Mouse (Mus musculus) heart, adult 8-10 months (tissue): ENCODE results near the gene Spc25. TPM values are rescaled to one million over a fixed set of nuclear protein-coding genes. Genes with fewer than 3 reads are reported as not detected.
A peak's percentile ranks its signal among the peaks of the same experiment; 100 is the strongest.

Experiments
- DNase-seq: peaks from one replicate; pipeline ENCODE4 v3.0.0; 2022; ENCODE audit warnings: low spot score
- total RNA-seq, 4 experiments: library from RNA; stranded (reverse); gene quantifications; 2 replicates each; pipeline ENCODE4 v1.2.4; 2022

The Spc25 gene
- 1 to 10 TPM in 1 of 4 experiments, under 1 TPM in 3; 0.33 to 1.3 (median 0.45) TPM for total RNA-seq

DNA sequence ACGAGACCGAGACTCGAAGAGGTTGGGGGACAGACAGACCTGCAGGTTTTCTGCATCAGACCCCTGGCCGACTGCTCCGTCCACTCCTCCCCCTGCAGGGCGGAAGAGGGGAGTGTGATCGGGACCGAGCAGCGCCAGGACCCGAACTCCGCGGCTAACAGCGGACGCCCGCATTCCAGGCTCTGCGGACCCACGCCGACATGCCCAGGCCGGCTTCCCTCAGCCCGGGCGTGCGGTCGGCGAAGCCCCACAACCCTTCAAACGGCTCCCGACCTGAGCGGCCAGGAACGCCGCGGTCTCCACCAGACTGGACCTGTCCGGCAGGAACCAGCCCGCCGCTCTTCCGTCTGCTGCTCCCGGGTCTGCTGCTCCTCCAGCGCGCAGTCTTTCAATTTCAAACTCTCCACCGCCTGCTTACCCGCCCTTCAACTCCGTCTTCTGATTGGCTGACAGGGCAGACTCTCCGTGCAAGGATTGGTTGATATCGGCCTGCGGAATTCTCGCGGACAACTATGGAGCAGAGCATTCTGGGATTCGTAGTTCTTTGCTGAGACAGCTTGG, at the start of gene Spc25:
Gene Spc25, minus strand, starts transcription at position 404 of the 561 bp plus-strand sequence.
- DNase-seq = peak; percentile 93

DNA sequence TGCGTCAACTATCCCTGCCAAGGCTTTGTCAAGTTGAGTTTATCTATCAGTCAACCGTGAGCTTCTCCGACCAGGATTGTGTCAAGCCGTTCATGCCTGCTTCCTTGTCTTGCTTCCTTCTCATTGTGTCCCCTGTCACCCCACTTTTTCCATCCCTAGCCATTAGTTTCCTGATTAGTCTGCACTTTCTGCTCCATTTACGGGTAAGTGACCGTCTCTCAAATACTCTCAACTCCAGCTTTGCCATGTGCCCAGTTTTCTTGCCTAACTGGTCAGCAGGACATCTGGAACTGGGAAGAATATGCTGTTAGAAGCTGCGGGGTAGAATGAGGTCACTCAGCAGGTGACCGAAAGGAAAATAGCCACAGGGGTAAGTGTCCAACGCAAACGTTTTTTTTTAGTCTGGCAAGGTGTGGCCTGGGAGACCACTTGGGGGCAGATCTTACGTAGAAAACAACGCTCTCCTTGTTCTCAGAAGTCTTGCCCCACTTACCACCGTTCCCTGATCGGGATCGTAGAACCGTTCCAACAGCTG, 42.3 kb upstream of the Spc25 start:
- no peak for DNase-seq

DNA sequence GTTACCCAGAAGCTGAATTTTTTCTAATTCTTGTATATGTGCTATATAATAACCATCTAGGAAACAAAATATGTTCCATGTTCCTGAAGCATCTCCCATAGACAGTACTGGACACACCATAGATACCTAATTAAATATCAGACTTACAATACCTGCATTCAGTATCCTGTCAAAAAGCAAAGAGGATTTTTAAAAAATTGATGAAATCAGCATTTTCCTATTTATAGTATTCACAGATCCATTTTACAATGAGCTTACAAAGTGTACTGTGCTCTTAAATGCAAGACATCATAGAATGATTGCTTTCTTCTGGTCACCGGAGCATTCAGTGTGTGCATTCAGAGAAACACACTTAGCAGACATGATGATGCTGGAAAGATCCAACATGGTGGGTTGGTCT, 41.1 kb upstream of the Spc25 start:
- no peak for DNase-seq

DNA sequence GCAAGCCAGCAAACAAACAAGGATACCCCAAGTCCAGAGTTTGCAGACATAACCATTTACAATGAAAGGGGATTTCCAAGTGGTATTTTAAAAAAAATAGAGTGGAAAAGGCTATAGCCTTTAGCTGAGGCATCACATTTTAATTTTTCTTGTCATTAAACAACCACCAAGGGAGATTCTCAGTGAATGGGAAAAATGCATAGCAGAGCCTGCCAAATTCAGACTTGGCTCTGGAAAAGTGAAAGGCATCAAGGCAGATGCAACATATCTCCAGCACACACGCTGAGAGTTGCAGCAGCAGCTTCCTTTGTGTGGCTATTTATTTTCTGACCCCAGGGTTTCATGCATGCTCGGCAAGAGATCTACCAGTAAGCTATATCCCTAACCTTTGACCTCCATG, 38.9 kb upstream of the Spc25 start:
- no peak for DNase-seq

DNA sequence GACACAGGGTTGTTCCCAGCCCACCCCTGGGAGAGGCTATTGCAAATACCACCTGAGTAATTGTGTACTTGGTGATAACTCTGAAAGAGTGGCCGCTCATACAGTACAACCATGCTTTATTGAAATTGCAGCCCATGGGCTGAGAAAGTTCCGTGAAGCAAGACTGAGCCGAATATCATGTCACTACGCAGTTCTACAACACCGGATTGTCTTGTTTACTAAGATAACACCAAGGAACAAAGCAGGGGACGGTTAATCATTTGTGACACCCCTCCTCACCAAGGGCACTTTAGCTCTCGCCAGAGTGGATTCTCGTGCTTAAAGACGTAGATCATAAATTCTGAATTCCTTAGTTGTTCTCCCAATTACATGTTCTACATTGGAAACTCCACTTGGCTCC, 33.3 kb upstream of the Spc25 start:
- no peak for DNase-seq

DNA sequence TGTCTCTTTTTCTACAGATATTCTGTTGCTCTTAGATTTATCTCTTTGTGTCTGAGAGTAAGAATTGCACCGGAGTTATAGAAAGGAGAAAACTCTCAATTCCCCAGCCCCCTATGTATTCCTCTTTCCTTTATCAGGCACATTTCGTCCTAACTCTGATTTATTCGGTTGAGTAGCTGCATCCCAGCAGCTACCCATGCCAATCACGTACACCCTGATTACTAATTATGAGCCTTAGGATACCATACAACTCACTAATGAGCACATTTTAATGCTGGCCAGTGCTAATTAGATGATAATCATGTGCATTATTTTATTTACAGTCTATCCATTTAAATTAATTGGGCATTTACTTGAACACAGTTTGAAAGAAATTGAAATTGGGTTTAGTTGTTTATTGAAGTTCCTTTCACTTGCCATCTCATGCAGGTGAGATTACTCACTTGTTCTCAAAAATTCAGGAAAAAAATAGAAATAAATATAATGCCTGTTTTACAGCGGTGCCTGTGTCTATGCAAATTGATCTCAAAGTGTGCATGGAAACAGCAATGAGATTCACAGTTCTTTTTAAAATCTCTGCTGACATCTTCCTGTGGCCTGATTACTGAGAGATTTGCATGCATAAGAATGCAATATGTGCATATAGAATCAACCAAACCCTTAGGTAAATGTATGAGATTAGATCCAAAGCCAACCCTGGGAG, 29.1 kb upstream of the Spc25 start:
- DNase-seq = no peak

DNA sequence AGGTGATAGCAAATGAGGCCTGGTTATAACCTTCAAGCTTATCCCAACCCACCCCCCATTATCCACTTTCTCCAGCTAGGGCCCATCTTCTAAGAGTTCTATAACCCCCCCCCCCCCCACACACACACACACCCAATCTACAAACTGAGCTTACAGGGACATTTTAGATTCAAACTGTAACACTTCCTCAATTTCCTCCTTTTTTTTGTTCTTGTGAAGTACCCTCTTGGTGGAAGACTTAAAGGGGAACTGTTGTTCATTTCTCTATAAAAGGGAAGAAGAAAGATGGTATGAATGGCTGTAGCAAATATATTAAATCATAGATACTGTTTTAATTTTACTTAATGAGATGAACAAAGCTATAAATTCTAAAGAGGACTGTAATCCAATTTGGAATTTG, 26.1 kb upstream of the Spc25 start:
- DNase-seq = no peak

DNA sequence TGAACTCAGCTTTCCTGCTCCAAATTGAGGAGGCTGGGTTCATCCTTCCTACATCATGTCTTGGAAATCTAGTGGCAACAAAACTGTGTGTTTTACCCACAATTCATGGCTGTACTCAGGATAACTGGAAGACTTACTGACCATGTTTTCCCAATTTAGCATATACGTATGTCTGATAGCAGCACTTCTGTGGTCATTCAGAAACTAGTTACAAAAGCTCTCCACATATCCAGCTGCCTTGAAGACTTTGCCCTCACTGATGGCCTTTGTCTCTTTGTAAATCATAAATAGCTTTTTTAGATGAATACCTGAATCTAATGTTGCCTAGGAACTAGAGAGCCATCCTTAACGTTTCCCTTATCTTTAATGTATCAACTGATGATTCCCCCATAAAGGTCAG, 24.1 kb upstream of the Spc25 start:
- no peak for DNase-seq

DNA sequence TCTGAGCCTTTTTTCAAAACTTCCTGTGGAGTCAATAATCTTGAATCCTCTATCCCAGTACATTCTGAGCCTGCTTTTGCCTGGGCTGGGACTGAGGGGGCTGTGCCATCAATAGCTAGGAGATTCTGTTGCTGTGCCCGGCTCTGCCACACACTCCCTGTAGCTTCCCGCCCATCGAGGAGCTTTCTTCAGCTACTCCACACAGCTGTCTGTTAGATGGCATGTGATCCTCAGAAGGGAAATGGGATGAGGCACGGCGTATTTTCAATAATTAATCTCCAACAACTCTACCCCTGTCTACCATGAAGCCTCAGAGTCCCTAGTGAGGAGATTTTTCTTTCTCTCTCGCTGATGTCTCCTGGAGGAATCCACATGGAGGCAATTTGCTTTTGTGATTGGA, 22.6 kb upstream of the Spc25 start:
- DNase-seq = no peak

DNA sequence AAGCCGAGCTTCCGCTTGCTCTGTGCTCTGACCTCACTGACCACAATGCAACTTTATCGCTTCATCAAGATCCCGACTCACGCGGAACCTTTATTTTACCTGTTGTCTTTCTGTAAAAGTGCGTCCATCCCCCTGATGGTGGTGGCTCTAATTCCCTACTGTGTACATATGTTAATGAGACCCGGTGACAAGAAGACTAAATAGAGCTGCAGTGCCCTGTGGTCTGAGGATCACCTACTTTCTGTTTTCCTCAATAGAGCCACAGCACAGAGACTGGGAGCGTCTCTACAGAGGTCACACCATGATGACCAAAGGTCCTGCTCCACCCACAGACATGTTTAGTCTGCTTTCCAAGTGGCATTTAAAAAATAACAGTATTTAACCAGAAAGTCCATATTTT, 20.9 kb upstream of the Spc25 start:
- DNase-seq = no peak

DNA sequence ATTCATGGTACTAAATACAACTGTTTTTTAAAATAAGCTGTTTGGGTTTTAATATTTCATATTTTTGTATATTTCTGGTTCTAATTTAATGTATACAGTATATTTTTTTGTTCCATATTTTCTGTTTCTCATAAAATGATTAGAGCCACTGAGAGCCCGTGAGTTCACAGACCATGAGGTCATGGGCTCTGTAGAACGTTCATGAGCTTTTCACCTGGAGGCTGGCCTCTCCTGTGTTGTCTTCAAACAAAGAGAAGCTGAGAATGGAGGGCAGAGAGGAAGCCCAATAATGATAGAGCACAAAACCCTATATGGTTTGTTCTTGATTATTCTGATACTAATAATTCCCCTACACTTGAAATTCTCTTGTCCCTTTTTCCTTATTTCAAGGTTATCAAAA, 18.7 kb upstream of the Spc25 start:
- DNase-seq = no peak

DNA sequence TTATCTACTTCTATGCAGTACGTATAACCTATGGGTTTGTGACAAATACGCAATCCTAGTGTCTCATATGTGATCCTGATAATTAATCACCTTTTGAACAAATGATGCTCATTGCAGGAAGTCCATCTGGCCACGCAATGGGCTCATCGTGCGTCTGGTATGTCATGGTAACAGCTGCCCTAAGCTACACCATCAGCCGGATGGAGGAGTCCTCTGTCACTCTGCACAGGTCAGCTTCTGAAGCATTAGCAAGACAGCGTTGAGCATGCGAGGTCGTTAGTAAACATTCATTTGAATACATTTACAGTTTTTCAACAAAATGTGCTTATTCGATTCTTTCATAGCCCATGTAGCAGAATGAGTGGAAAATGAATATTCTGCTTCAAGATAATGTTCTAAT, 16.8 kb upstream of the Spc25 start:
- no peak for DNase-seq

DNA sequence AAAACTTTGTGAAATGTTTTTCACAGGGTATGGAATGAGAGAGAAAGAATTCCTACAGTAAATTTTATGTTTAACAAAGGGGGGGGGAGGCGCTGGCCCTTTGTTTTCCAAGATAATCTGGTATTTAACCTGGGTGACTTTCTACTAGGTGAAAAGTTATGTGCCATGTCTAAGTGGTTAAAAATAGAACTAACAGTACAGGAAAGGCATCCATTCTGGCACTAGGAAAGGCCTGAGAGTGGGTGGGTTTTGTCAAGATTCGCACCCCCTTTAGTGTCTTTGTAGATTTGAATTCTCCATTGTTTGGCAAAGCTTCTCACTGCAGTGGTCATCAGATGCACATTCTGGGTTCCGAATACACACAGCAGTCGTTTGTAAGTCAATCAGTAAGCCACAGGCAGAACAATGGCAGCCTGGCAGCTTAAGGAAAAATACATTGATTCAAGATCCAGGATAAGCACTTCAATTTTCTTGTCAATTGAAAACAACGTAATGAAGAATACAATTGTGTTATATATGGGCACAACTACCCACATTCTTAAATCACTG, 15.9 kb upstream of the Spc25 start:
- DNase-seq = no peak

DNA sequence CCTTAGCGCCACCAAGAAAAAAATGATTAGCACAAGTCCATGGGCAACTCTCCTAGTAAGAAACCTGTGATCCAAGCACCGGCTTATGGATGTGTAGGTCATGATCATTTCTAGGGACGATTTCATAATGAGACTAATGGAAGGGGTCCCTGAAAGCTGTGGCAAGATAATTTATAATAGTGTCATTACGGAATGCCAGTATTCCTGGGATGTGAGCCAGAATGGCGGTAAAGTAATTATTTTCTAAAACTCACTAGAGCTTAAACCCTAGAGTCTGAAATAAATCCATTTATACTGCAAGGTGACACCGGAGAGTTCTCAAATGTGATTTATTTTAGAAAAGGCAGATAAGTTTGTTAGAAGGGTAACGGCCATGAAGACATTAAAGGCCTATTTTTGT, 9.2 kb upstream of the Spc25 start:
- DNase-seq = no peak

DNA sequence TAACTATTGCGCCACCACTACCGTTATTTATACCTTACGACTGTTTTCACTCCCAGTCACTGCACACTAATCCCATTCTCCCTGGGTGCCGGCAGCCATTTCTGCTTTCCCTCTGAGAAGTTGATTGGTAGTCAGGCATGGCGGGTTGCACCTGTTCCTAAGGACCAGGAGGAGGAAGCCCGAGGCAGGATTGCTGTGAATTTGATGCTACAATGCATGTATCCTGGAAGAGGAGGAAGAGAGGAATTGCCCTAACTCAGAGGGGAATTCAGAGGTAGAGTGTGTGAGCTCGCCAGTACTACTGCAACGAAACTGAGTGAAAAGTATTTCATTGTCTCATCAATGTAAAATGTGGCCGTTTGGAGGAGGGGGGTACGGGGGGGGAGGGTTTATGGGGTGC, 6.7 kb upstream of the Spc25 start:
- DNase-seq = no peak

DNA sequence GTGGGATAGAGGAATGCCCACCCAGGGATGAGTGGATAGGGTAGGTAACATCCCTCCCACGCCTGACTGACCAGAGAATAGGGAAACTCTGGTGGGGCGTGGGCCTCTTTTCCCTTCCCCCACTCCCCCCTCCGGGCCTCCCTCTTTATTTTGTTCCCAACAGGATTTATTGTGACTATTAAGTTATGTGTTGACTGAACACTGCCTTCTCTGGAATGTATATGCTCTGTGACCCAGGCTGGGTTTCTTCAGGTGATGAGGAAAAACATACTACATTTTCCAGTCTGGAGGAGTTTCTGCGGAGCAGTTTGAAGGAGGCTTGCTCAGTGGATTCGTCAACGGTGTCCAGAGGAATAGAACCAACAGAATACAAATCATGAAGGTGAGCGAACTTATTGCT, 4.8 kb upstream of the Spc25 start, which contains the start of gene G6pc2:
Gene G6pc2, plus strand, starts transcription at position 301 of the 400 bp plus-strand sequence.
- DNase-seq = no peak

DNA sequence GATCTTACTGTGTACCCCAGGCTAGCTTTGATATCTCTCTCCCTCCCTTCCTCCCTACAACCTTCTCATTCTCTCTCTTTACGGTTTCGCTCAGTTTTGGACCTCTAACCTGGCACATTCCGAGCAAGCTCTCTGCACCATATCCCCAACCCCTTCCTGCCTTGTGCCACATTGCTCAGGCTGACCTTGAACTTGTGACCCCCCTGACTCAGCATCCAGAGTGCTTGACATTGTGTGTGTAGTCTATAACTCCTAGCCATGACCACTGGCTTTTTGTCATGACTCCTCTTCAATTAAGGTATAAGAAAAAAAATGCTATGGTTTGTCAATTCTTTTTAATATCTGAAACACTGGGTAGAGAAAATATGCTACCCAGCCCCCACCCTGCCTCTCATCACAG, 3.7 kb upstream of the Spc25 start:
- DNase-seq = no peak

DNA sequence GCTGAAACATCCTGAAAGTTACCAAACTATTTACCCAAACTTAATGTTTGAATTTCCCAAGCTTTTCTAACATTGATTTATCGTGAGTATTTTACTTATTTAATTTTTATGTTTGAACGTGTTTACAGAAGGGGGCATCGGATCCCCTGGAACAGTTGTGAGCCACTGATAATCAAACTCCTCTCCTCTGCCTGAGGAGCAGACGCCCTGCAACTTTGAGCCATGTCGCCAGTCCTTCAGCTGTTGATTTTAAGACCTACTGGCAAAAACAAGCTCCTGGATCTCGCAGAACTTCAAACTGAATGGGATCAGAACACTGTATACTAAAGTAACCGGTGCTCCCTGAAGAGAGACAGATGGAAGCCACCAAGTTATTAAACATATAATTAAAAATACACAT, 529 bp upstream of the Spc25 start:
- DNase-seq = no peak

DNA sequence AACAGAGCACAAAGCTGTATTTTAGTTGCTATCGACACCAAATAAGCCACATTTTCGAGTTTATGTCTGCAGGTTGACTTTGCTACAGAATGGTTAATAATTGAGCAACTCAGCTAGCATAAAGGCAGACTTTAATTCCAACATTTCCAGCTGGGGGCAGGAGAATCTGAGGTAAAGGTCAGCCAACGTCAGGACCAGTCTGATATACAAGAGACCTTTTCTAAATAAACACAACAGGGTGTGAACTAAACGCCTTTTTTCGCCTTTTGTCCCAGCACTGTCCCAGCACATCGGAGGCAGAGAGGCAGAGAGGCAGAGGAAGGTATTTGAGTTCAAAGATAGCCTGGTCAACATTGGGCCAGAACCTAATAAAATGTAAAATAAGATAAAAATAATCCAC, 809 bp downstream of the Spc25 start:
- no peak for DNase-seq

DNA sequence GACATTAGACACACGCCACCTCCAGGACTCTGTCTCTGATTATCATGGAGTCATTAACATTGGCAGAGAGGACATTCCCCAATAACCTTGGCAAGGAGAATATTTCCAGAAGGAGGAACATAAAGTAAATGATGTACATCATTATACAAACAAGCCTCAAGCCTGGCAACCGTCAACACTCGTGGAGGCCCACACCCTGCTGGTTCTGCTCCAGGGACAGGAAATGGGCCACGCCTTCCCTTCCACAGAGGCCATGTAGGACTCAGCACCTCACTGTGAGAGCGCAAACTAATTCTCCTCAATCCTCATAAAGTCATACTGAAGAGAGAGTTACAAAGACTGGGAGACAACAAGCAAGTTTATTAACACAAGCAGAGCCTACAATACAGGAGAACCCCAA, 12.4 kb downstream of the Spc25 start:
- no peak for DNase-seq

DNA sequence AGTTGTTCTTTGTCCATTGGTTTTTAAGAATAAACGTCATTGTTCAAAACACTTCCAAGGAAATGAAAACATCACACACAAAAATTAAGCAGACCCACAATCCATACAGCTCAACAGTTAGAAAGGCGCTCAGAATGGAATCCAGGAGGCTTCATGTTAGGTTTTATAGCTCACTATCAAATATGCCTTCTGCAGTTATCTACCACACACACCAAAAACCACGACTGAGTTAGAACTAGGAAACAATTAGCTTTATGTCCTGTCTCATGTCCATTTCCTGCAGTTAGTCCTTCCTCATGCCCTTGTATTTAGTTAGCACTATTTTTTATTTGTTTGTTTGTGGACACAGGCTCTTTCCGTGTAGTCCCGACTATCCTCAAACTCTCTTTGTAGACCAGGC, 14.9 kb downstream of the Spc25 start:
- DNase-seq = no peak

DNA sequence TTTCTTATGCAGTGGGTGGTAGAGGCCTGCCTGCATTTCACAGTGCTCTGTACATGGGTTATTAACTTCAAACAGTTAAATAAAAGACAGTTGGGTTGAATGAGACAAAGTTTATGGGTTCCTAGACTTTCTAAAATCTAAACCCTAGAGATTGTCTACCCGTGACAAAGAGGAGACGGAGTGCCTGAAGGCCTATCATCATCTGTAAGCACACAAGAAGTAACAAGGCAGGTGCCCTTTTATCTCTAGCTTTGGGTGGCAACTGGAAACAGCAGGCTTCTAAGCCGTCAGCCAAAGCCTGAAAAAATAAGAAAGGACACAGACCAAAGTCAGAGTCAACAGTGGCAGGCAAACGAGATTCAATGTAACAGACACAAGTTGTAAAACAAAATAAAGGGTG, 16.8 kb downstream of the Spc25 start:
- no peak for DNase-seq

DNA sequence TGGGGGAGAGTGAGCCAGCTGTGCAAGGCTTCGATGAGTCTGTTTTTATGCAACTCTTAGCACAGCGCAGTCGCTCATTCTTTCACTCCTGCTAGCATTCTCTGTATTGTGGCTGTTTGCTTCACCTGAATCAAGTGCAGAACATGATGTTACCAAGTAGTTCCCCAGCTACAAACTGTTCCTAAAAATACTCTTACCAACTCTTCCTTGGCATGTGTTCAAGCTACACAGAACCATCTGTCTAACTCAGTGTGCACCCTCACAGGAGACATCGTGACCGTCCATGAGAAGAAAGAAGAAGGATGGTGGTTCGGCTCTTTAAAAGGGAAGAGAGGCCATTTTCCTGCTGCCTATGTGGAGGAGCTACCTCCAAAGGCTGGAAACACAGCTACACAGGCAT, 17.3 kb downstream of the Spc25 start:
- no peak for DNase-seq
